Mouse (Mus musculus) urinary bladder, postnatal 10 days (tissue): ENCODE data around the gene Ckmt1.

Source experiments
- DNase-seq: peaks from one replicate; pipeline ENCODE4 v3.0.0; 2022; ENCODE audit warnings: low spot score

The Ckmt1 gene

DNA sequence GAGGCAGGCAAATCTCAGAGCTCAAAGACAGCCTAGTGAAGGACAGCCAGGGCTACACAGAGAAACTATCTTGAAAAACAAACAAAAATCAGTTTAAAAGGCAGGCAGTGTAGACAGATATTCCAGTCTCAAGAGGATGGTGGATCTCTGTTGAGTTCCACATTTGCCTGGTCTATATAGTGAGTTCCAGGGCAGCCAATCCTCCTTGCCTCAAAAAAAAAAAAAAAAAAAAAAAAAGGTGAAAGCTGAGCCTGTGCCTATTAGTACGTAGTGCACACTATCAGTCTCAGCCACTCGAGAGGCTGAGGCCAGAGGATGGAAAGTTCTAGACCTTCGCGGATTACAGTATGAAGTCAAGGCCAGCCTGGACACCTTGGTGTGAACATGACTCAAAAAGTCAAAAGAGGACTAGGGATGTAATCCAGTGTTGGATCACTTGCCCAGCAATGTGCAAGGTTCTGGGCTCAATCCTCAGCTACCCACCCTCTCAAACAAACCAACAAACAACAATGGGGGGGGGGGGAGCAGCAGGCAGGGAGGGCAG lies 55.4 kb downstream of the Ckmt1 start:
- DNase-seq, result no peak
